Mouse (Mus musculus) embryo, embryonic 10.5 days (tissue): ENCODE data around the gene Rps6kb1.
A peak's percentile ranks its signal among the peaks of the same experiment; 100 is the strongest.
"Not testable (repeated sequence)": the region's sequence is repeated elsewhere in the genome, so short reads cannot be mapped to it uniquely, and the experiment has no call there.

ENCODE experiments used
- DNase-seq: peaks from one replicate; pipeline ENCODE4 v3.0.0-alpha.2; 2015; ENCODE audit warnings: low spot score

Rps6kb1 gene

DNA sequence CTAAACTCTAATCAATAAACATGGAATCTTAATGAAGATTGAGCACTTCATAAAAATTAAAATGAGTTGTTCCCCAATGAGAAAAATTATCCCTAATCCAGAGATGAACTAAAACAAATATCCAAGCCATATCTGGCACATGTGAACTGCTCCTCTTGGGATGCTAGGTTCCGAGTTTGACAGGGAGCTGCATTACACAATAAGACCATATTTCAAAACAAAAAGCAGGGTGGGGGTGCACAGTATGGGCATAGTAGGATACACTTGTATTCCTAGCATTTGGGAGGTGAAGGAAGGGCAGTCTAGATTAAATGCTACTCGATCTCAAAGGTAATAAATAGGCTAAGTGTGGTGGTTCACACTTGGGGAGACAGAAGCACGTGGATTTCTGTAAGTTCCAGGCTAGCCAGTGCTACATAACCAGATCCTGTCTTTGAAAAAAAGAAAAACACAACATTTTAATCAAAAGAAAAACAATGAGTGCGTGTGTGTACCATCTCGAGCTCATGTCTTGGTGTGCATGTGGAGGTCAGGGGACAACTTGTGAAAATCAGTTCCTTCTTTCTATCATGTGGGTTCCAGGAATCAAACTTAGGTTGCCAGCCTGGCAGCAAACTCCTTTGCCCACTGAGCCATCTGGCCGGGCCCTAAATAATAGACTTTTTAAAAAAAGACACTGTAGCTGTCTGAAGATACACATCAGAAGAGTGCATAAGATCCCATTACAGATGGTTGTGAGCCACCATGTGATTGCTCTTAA lies 4.7 kb downstream of the Rps6kb1 start:
- no peak for DNase-seq

DNA sequence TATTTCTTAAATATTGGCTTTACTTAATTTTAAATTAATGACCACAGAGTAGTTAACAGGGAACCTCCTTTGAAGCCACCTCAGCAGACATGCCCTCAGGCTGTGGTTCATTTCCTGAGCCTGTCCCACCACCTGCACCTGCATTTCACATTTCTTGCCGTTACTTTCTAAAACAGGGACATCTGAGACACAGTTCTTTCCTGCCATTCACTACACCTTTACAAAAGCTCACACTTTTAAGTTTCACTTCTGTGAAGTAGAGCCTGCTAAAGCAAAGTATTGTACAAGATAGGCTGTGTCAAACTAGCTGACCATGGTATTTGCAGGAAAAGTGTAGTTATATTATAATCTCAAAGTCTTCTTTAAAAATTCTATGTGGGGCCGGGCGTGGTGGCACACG lies 5.8 kb downstream of the Rps6kb1 start:
- DNase-seq = no peak

DNA sequence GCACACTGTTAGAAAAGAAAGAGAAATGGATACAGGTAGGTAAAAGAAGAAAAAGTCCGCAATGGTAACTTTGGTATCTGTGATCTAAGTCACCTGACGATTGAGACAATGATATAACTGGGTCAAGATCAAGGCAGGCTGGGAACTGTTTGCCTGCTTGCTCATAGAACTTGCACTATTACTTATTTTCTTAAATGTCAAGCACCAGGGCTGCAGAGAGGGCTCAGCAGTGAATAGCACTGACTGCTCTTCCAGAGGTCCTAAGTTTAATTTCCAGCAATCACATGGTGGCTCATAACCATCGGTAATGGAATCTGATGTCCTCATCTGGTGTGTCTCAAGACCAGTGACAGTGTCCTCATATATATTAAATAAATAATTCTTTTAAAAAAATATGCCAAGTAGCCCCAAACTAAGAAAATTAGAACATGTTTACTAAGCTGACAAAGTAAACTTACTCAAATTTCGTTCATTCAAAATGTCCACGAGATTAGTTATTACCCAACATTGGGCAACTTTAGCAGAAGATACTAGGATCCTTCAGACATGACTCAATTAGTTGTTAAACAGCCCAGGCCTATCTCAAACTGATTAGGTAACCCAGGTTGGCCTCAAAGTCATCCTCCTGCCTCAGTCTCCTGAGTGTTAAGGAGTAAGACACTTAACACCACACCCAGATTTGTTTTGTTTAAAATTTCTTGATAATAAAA lies 10.2 kb downstream of the Rps6kb1 start:
- DNase-seq = no peak

DNA sequence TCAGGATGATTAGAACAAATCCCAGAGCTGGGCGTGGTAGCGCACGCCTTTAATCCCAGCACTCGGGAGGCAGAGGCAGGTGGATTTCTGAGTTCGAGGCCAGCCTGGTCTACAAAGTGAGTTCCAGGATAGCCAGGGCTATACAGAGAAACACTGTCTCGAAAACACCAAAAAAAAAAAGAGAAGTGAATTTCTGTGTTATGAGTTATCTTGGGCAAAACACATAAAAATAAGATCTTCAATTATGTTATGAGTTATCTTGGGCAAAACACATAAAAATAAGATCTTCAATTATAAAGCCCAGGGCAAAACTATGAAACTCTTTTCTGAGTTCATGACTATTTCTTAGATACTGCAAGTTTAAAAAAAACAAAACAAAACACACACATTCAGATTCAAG lies 11.3 kb downstream of the Rps6kb1 start:
- not testable (repeated sequence) for DNase-seq

DNA sequence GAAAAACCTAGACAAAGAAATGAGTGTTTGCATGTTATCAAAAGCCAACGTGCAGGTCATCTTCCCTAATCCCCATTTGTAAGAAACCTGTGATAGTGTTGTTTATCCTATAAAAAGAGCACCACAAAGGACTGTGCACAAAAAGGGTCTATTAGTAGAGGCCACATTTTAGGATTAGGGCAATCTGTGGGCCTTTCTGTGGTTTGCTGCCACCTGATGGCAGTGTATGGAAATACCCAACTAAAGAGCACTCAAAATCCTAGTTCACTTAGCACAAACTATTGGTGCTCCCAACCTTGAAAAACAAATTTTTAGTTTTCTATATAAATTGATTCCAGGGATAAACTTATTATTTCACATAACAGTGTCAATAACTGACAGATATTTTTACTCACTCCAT lies 11.8 kb downstream of the Rps6kb1 start:
- peak; percentile 53 for DNase-seq

DNA sequence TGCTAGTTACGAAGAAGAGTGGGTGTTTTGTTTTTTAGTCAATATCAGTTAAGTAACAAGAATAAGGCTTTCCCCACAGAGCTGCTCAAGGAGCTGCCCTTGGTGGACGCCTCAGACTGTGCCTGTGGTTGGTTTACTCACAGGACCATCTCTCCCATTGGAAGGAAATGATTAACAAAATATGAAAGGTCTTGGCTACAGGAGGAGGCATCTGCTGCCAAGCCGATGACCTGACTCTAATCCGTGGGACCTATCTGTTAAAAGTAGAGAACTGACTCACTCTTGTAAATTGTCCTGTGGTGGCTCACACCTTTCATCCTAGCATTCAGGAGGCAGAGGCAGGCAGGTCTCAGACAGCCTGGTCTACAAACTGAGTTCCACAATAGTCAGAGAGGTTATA lies 17.1 kb downstream of the Rps6kb1 start:
- no peak for DNase-seq

DNA sequence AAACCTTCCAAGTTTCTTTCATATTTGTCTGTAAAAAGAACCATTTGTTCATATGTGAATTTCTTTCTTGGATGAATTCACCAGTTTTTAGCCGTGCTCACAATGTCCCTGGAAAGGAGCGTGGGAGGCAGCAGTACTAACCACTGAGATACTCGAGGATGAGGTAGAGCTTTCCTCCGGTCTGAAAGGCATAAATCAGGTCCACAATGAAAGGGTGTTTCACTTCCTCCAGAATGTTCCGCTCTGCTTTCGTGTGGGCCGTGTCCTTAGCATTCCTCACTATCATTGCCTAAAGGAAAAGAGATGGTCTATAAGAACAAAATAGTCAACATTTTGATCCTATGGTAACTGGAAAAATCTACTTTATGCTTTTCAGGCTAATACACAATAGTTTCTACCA lies 24.9 kb downstream of the Rps6kb1 start:
- no peak for DNase-seq

DNA sequence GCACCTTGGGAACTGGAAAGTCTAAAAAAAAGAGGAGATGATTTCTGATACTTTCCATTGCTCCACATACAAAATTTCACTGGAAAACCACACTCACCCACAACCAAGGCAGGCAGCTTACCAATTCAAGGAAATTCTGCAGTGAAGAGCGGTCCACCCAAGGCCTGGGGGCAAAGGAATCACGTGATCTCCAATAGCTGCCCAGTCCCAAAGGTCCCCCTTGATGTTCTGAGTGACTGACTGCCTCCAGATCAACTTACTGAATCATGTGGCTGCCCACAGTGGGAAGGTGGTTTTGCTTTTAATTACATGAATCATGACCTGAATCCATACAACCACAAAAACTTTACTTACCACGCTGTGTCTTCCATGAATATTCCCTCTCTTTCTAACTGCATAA lies 27.4 kb downstream of the Rps6kb1 start:
- DNase-seq = no peak

DNA sequence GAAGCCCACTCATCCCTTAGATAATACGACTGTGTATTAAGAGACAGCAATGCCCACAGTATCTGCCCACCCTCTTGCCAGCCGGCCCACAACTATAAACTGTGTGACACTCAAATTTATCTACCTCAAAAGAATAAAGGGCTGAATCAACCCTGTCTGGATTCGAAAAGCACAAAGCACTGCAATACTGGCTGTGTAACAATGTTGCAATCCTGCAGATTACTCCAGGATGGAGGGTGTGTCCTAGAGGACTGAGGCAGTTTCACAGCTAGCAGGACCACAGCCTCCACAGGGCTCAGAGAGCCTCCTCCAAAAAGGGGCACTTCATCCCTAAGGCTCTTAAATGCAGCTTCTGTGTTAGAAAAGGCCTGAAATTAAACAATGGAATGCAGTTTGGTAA lies 28.0 kb downstream of the Rps6kb1 start:
- no peak for DNase-seq

DNA sequence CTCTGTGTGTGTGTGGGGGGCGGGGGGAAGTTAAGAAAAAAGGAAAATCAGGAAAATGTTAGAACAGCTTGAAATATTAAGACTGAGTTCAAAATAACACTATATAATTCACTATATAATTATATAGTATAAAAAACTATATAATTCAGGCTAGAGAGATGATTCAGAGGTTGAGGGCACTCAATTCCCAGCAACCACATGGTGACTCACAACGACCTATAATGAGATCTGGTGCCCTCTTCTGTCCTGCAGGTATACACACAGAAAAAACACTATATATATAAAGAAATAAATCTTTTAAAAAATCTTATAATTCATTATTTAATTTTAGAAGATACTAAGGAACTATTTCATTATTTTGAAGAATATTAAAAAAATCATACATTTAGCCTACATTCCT lies 36.6 kb downstream of the Rps6kb1 start:
- DNase-seq = no peak

DNA sequence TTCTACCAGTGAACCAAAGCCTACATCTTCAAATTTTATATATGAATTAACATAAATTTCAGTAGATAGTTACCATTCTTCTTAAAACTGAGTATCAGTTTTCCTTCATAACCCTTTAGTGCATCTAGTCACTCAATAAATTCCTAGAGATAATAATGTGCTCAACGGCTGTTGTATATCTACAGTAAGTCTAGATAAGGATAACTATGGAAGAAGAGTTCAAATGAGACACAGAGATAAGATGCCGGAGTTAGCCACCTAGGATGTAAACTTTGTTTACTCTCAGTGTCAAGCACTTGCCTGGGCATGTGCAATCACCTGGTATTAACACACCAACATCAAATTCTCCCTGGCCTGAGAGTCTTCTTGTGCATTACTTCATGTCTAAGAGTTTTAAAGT lies 37.3 kb downstream of the Rps6kb1 start:
- DNase-seq = no peak

DNA sequence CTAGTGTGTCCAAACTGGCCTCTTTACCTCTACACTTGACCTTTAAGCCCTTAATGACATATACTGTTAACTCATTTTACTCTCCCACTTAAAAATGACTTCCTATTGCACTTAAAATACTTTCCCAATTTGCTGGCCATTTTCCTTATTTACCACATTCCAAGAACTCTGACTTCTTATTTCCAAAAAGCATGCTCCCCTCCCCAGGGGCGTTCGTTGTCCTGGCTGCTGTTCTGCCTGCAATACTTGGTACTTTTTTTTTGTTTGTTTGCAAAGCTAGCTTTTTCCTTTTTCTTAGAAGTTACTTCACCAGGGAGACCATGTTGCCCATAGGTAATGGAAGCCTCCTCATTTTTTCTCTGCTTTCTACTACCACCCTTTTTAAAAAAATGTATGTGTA lies 41.5 kb downstream of the Rps6kb1 start:
- DNase-seq = no peak

DNA sequence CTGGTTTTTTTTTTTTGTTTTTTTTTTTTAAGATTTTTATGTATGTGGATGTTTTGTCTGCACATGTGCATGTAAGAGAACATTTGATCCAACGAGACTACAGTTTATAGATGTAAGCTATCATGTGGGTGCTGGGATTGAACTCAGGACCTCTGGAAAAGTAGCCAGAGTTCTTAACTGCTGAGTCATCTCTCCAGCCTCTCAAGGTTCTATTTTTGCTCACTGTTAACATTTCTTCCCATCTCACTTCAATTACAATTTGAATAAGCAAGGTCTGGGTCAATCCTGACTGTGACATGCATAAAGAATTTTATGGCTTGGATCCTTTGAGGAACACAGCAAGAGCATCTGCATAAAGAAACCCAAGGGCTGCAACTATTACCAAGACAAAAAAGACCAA lies 43.8 kb downstream of the Rps6kb1 start:
- peak; percentile 2 for DNase-seq

DNA sequence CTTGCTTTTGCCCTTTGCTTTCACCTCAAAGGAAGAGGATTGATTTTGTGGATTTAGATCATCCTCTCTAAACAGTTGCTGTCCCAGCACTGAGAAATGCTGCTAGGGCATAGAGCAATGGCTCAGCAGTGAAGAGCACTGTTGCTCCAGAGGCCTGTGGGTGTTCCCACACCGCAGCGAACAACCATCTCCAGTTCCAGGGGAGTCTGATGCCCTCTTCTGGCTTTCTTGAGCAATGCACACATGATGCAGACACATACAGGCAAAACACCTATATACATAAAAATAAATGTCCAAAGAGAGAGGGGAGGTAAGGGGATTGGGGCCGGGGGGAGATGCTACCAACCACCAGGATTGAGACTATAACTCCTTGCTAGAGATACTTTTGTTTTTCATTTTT lies 46.7 kb downstream of the Rps6kb1 start:
- DNase-seq = peak; percentile 15

DNA sequence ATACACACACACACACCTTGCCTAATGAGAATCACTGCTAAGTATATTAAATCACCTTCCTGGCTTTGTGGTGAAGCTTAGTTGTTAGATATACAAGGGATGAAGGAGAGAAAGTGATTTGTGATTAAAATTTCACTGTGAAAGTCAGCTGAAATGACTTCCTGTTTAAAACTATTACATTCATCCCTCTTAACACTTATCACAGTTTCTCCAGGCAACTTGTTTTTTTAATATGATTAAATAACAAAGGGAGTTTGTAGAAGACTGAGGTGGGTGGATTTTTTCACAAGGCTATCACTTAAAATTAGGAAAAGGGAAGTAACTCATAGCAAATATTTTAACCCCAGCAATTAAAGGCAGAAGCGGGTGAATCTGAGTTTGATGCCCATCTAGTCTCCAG lies 47.2 kb downstream of the Rps6kb1 start:
- DNase-seq = no peak

DNA sequence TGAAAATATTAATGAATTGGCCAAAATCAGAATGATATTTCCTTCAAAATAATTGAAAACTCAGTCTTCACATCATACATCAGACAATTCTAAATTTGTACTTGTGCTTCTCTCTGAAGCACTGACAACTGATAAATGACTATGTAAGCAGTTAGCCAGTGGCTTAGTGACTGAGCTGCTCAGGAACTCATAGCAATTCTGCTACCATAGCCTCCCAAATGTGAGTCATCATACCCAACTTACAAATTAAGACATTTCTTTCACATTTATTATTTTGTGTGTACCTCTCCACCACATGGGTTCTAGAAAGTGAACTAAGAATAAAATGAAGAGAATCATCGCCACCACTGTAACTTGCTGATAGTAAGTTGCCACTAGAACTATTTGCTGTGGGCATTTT lies 53.8 kb downstream of the Rps6kb1 start:
- DNase-seq = no peak

DNA sequence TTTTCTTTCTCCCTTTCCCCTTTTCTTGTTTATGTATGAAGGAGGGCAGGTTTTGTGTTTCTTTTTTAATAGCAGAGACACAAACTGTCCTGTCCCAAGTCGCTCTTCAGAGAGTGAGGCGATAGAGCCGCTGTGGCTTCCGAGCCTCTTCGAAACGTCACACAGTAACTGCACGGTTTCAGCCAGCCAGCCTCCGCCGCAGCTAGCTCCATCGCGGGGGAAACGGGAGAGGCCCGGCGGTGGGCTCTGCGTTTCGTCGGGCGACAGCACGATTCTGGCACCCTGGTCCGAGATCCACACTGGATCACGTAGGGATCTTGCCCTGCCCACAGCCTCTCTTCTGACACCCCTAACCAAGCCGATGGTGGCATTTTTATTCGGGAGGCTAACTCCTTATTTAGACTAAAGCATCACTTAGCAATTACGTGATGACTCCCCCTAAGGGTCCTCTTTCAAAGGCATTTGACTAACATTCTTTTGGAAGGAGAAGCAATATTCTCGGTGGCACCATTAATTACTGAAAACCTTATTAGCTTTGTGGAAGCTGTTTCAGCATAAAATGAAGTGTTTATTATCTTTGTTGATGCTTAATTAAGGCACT lies 59.6 kb downstream of the Rps6kb1 start:
- DNase-seq = peak; percentile 66

DNA sequence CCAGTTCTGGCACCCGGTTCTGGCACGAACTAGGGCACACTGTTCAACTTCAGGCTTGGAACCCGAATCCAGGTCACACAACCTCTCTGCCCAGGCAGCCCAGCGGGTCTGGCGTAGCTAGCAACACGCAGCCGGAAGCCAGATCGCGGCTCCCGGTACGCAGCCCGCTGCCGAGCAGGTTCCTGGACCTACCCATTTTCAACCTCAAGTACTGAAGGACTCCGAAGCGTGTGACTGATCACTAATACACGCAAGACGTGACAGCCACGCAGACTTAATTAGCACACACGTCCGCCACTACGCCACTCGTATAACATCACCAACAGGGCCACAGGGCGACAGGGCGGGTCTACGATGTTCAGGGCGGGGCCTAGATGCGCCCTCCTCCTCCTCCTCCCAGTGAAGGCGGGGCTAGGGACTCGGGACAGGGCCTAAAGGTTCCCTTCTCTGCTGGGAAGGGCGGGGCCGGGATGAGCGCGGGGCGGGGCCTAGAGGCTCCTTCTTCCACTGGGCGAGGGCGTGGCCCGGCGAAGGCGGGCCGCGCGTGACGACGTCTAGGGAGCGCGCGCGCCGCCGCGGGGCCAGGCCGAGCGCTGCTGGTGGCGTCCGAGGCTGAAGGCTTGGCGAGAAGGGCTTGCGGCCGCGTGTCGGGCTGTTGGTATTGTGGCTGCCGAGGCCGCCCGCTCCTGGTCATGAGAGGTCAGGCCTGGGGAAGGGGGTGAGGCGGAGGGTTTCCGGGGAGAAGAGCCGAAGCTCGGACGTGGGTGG lies 60.3 kb downstream of the Rps6kb1 start, which contains the start of gene Rnft1:
Rnft1 (plus strand) TSS at position 557 of the 768 bp plus-strand sequence.
- DNase-seq = peak; percentile 99

DNA sequence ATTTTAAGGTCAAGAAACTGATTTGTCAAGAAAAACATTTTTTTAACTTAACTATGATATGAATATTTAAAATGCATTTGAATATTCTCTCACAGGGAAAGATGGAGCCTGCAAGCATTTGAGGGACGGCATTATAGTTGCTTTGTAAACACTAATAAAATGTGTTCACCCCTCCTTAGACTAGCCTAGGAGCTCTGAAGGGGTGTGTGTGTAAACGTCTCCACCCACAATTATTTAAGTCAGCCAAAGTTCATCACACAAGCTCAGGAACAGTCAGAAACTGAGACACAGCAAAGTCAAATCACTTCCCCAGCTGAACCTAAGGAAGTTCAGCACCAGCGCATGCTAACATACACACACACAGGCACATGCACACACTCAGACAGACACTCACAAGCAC lies 71.0 kb downstream of the Rps6kb1 start:
- no peak for DNase-seq

DNA sequence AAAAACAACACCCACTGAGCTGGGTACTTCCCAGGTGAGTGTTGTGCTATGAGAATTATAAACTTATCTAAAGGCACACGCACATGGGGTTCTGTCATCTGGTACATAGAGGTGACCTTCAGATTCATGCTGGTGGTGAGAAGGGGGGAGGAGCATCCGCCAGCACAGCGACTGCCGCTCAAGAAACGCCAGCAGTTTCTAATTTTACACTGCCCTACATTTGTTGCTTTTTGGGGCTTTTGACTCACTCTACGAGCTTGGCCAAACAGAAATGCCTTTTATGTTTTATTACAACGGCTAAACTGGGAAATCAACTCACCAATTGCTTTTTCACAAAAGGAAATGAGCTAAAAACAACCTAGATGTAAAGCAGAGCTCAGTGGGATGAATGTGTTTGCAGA lies 71.8 kb downstream of the Rps6kb1 start:
- DNase-seq = peak; percentile 21

DNA sequence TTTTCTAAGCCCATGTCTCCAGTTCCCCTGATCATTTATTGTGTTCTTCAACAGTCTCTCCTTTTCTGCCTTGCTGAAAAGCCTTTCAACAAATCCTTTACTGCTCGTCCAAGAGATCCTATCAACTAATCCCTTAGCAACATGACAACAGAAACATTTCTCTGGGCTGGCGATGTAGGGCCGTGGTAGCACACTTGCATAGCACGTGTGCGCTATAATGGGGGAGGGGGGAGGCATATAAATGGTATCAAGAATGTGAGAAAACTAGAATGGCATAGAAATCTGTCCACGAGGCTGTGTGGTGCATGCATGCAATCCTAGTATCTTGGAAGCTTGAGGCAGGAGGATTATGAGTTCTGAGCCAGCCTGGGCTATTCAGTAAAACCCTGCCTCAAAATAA lies 72.8 kb downstream of the Rps6kb1 start:
- peak; percentile 9 for DNase-seq

DNA sequence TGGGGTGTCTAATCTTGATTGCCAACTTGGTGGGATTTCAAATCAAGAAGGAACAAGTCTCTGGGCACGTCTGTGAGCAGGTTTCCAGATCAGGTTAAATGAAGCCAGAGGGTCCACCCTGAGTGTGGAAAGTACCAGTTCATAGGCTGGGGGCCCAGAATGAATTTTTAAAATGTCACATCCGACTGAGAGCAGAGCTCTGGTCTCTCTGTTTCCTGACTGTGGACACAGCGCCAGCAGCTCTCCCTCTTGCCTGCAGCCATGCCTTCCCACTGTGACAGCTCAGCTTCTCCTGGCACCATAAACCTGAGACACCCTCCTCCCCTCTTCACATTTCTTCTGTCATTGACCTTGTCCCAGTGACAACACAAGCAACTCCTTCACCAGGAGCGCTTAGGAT lies 75.6 kb downstream of the Rps6kb1 start:
- DNase-seq = no peak

DNA sequence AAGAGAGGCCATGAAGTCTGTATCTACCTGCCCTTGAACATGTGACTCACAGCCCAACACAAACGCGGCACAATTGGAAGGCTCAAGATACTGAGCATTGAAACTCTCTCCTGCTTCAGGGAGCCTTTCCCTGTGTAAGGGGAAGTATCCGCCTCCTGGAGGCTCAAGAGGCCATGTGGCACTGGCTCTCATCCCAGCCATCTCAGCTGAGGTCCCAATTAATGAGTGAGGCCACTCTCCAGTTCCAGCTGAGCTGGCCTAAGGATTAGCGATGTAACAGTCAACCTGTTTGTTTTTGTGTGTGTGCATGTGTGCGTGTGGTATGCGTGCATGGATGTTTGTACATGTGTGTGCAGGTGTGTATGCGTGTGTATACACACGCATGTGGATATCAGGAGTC lies 76.3 kb downstream of the Rps6kb1 start:
- no peak for DNase-seq
